Mouse (Mus musculus): ENCODE measurements around the gene Phf21b.

The Phf21b gene

GRCm38 (mm10) chr15:84853261-84854137, 2.4 kb downstream of the Phf21b start:
- Histone ChIP-seq H3K4me3 (replicated peaks; ENCODE audit: low read length) (peak overlapping the region; percentile 94), H3K9me3 (ENCODE audit: low read length) (no peaks in the 10 kb centered on the region), H3K4me1 (replicated peaks; ENCODE audit: low read depth, low read length) (peaks cover 54% of the 10 kb centered on the region), H3K27me3 (ENCODE audit: insufficient read depth, low read length) (peaks cover 53% of the 10 kb centered on the region), H3K36me3 (ENCODE audit: insufficient read depth, low read length) (0 out of 2 replicates have a peak, but pooled peaks cover 2% of the 10 kb centered on the region)
- no peak for TF ChIP-seq POU5F1 (IDR thresholded peaks at IDR 0.05; ENCODE audit: borderline replicate concordance, low read length)
- no peak for TF ChIP-seq CTCF (conservative IDR thresholded peaks at IDR 0.05; ENCODE audit: low read length)
- TF ChIP-seq NANOG (IDR thresholded peaks at IDR 0.05; ENCODE audit: borderline replicate concordance, low read length): no peak

GRCm38 (mm10) chr15:84852457-84853070, 3.3 kb downstream of the Phf21b start:
- TF ChIP-seq NANOG (IDR thresholded peaks at IDR 0.05; ENCODE audit: borderline replicate concordance, low read length) (no peak), CTCF (conservative IDR thresholded peaks at IDR 0.05; ENCODE audit: low read length) (no peak), POU5F1 (IDR thresholded peaks at IDR 0.05; ENCODE audit: borderline replicate concordance, low read length) (no peak)
- peak overlapping the region; percentile 94 for H3K4me3 ChIP-seq (replicated peaks; ENCODE audit: low read length)
- peaks cover 58% of the 10 kb centered on the region for H3K4me1 ChIP-seq (replicated peaks; ENCODE audit: low read depth, low read length)
- peaks cover 44% of the 10 kb centered on the region for H3K27me3 ChIP-seq (ENCODE audit: insufficient read depth, low read length)
- H3K36me3 ChIP-seq (ENCODE audit: insufficient read depth, low read length): peaks cover 6% of the 10 kb centered on the region; the same call in 1 of the 2 replicates
- no peaks in the 10 kb centered on the region for H3K9me3 ChIP-seq (ENCODE audit: low read length)

GRCm38 (mm10) chr15:84850321-84850720, 5.5 kb downstream of the Phf21b start:
- peaks cover 30% of the 10 kb centered on the region for H3K27me3 ChIP-seq (ENCODE audit: insufficient read depth, low read length)
- H3K36me3 ChIP-seq (ENCODE audit: insufficient read depth, low read length): peaks cover 6% of the 10 kb centered on the region; the same call in 1 of the 2 replicates
- TF ChIP-seq POU5F1 (IDR thresholded peaks at IDR 0.05; ENCODE audit: borderline replicate concordance, low read length): no peak
- no peak for TF ChIP-seq NANOG (IDR thresholded peaks at IDR 0.05; ENCODE audit: borderline replicate concordance, low read length)
- TF ChIP-seq CTCF (conservative IDR thresholded peaks at IDR 0.05; ENCODE audit: low read length): no peak
- H3K9me3 ChIP-seq (ENCODE audit: low read length): no peaks in the 10 kb centered on the region
- no peak overlapping the region for H3K4me3 ChIP-seq (replicated peaks; ENCODE audit: low read length)
- peaks cover 55% of the 10 kb centered on the region for H3K4me1 ChIP-seq (replicated peaks; ENCODE audit: low read depth, low read length)

- Histone ChIP-seq H3K27me3 (ENCODE audit: insufficient read depth, low read length) (no peaks in the 10 kb centered on the region; the same call in 1 of the 2 replicates), H3K9me3 (ENCODE audit: low read length) (no peaks in the 10 kb centered on the region), H3K36me3 (ENCODE audit: insufficient read depth, low read length) (peaks cover 6% of the 10 kb centered on the region; the same call in 1 of the 2 replicates), H3K4me1 (replicated peaks; ENCODE audit: low read depth, low read length) (peaks cover 41% of the 10 kb centered on the region), H3K4me3 (replicated peaks; ENCODE audit: low read length) (no peak overlapping the region)
- no peak for TF ChIP-seq CTCF (conservative IDR thresholded peaks at IDR 0.05; ENCODE audit: low read length)
- no peak for TF ChIP-seq NANOG (IDR thresholded peaks at IDR 0.05; ENCODE audit: borderline replicate concordance, low read length)
- TF ChIP-seq POU5F1 (IDR thresholded peaks at IDR 0.05; ENCODE audit: borderline replicate concordance, low read length): no peak
Measured at GRCm38 (mm10) chr15:84846216-84846615, 9.6 kb downstream of the Phf21b start.

GRCm38 (mm10) chr15:84844831-84845230, 11.0 kb downstream of the Phf21b start:
- Histone ChIP-seq H3K36me3 (ENCODE audit: insufficient read depth, low read length) (peaks cover 6% of the 10 kb centered on the region; the same call in 1 of the 2 replicates), H3K27me3 (ENCODE audit: insufficient read depth, low read length) (no peaks in the 10 kb centered on the region), H3K4me3 (replicated peaks; ENCODE audit: low read length) (no peak overlapping the region), H3K4me1 (replicated peaks; ENCODE audit: low read depth, low read length) (peaks cover 30% of the 10 kb centered on the region), H3K9me3 (ENCODE audit: low read length) (no peaks in the 10 kb centered on the region)
- TF ChIP-seq NANOG (IDR thresholded peaks at IDR 0.05; ENCODE audit: borderline replicate concordance, low read length) (no peak), POU5F1 (IDR thresholded peaks at IDR 0.05; ENCODE audit: borderline replicate concordance, low read length) (no peak), CTCF (conservative IDR thresholded peaks at IDR 0.05; ENCODE audit: low read length) (no peak)

GRCm38 (mm10) chr15:84843034-84843433, 12.8 kb downstream of the Phf21b start:
- Histone ChIP-seq H3K9me3 (ENCODE audit: low read length) (no peaks in the 10 kb centered on the region), H3K4me1 (replicated peaks; ENCODE audit: low read depth, low read length) (peaks cover 21% of the 10 kb centered on the region), H3K36me3 (ENCODE audit: insufficient read depth, low read length) (no peaks in the 10 kb centered on the region), H3K27me3 (ENCODE audit: insufficient read depth, low read length) (no peaks in the 10 kb centered on the region), H3K4me3 (replicated peaks; ENCODE audit: low read length) (no peak overlapping the region)
- TF ChIP-seq CTCF (conservative IDR thresholded peaks at IDR 0.05; ENCODE audit: low read length) (no peak), POU5F1 (IDR thresholded peaks at IDR 0.05; ENCODE audit: borderline replicate concordance, low read length) (no peak), NANOG (IDR thresholded peaks at IDR 0.05; ENCODE audit: borderline replicate concordance, low read length) (no peak)

- Histone ChIP-seq H3K4me3 (replicated peaks; ENCODE audit: low read length) (no peak overlapping the region), H3K4me1 (replicated peaks; ENCODE audit: low read depth, low read length) (peaks cover 20% of the 10 kb centered on the region), H3K36me3 (ENCODE audit: insufficient read depth, low read length) (0 out of 2 replicates have a peak, but pooled peaks cover 2% of the 10 kb centered on the region), H3K27me3 (ENCODE audit: insufficient read depth, low read length) (no peaks in the 10 kb centered on the region), H3K9me3 (ENCODE audit: low read length) (no peaks in the 10 kb centered on the region)
- TF ChIP-seq POU5F1 (IDR thresholded peaks at IDR 0.05; ENCODE audit: borderline replicate concordance, low read length): no peak
- no peak for TF ChIP-seq CTCF (conservative IDR thresholded peaks at IDR 0.05; ENCODE audit: low read length)
- TF ChIP-seq NANOG (IDR thresholded peaks at IDR 0.05; ENCODE audit: borderline replicate concordance, low read length): no peak
Measured at GRCm38 (mm10) chr15:84841925-84842821, 13.7 kb downstream of the Phf21b start.
